Mouse (Mus musculus) liver, embryonic 16.5 days (tissue): ENCODE measurements around the gene Acsl5. TPM values are rescaled to one million over a fixed set of nuclear protein-coding genes. Genes with fewer than 3 reads are reported as not detected.

Source experiments
- ATAC-seq: fragments of 200-750 bp; cut with Nextera tagmentation; 2 replicates; pipeline ENCODE4 v1.8.0; 2017; ENCODE audit warnings: low read depth, mild to moderate bottlenecking, moderate number of reproducible peaks, moderate library complexity
- H3K27ac ChIP-seq: fragments of 300-500 bp; sonication (generic); 2 replicates; pipeline ENCODE4 v1.5.1; 2014; ENCODE audit warnings: mild to moderate bottlenecking, low read length
- H3K27me3 ChIP-seq: fragments of 300-500 bp; sonication (generic); 2 replicates; pipeline ENCODE4 v1.6.1; 2014; ENCODE audit warnings: low read depth, low read length, mixed read lengths; ENCODE audit not compliant: control insufficient read depth, insufficient read depth
- H3K36me3 ChIP-seq: fragments of 300-500 bp; sonication (generic); 2 replicates; pipeline ENCODE4 v1.6.1; 2014; ENCODE audit warnings: mild to moderate bottlenecking; ENCODE audit not compliant: control insufficient read depth, insufficient read depth
- H3K4me1 ChIP-seq: fragments of 300-500 bp; sonication (generic); 2 replicates; pipeline ENCODE4 v1.6.1; 2014; ENCODE audit warnings: low read depth, low read length, mixed read lengths; ENCODE audit not compliant: control insufficient read depth
- H3K4me2 ChIP-seq: fragments of 300-500 bp; sonication (generic); 2 replicates; pipeline ENCODE4 v1.6.1; 2014; ENCODE audit warnings: low read depth, low read length, mixed read lengths
- H3K4me3 ChIP-seq: fragments of 300-500 bp; sonication (generic); 2 replicates; pipeline ENCODE4 v1.5.1; 2014; ENCODE audit warnings: low read depth, mild to moderate bottlenecking, low read length
- H3K9ac ChIP-seq: fragments of 300-500 bp; sonication (generic); 2 replicates; pipeline ENCODE4 v1.6.1; 2014; ENCODE audit warnings: low read depth, low read length
- H3K9me3 ChIP-seq: fragments of 300-500 bp; sonication (generic); replicated peaks from 2 replicates; pipeline ENCODE4 v1.6.1; 2016; ENCODE audit warnings: low read length; ENCODE audit not compliant: control insufficient read depth
- WGBS: fragments of 180-500 bp; shearing (Covaris S2); extraction: QIAGEN DNeasy Blood & Tissue Kit; methylation state at CpG from one replicate; pipeline ENCODE4 v1.1.7; 2014; ENCODE audit not compliant: insufficient replicate concordance; 5-methylcytosine and 5-hydroxymethylcytosine counted together
- polyA plus RNA-seq: library from polyadenylated mRNA; unstranded; fragments of >200 nt; fragmentation: Nextera tagmentation; extraction: Ambion mirVana; gene quantifications from 2 replicates; pipeline ENCODE4 v1.2.1, GENCODE M21; 2015

Acsl5 gene
- polyA plus RNA-seq, 1 experiment from 2014 or later: 203 TPM

DNA sequence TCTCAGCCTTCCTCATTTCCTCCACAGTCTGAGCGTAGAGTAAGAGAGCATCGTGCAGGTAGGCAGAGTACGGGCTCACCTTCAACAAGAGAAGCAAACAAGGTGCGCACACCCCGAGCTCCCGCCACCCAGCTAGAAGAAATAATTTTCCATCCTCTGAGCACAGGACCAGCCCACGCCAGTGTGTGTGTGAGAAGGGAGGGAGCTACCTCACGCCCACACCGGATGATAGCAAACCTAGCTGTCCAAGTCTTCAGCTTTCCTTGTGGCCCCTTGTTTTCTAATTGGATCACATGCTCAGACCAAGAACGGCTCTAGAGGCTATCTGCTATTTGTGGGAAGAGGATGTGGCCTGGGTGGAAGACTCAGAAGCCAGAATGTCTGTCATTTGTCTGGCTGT lies 20.7 kb upstream of the Acsl5 start:
- Histone ChIP-seq H3K36me3 (no peaks in the 10 kb centered on the region), H3K9me3 (no peaks in the 10 kb centered on the region), H3K27me3 (no peaks in the 10 kb centered on the region), H3K4me2 (no peak overlapping the region), H3K27ac (no peak overlapping the region), H3K4me3 (no peak overlapping the region), H3K4me1 (peaks cover 3% of the 10 kb centered on the region), H3K9ac (no peak overlapping the region)
- 60% methylated on average over 10 of the region's 10 CpGs for WGBS
- ATAC-seq: no peak

DNA sequence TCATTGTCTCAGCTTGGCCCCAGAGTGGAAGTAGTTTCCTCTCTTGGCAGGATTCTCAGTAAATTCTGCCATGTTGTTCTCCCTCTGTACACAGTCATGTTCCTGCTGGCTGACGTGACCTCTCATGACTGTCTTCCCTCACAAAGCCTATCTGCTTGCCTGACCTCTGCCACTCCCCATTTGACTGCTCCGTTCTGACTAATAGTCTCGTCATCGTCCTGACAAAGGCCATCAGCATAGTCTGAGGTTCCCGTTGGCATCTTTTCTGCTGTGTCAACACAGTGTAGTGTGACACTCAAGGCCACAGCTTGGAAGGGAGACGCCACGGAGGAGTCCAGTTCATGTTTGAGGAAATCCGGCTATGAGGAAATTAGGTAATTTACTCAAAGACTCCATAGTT lies 19.6 kb upstream of the Acsl5 start:
- H3K9ac ChIP-seq: no peak overlapping the region
- no peak overlapping the region for H3K4me2 ChIP-seq
- H3K27ac ChIP-seq: 0 out of 2 replicates have a peak overlapping the region, but pooled peaks have one; percentile 0
- no peaks in the 10 kb centered on the region for H3K9me3 ChIP-seq
- H3K4me3 ChIP-seq: no peak overlapping the region
- no peaks in the 10 kb centered on the region for H3K27me3 ChIP-seq
- WGBS: 50% methylated on average over 8 of the region's 8 CpGs
- no peaks in the 10 kb centered on the region for H3K36me3 ChIP-seq
- peaks cover 3% of the 10 kb centered on the region for H3K4me1 ChIP-seq
- ATAC-seq: peak; percentile 76

DNA sequence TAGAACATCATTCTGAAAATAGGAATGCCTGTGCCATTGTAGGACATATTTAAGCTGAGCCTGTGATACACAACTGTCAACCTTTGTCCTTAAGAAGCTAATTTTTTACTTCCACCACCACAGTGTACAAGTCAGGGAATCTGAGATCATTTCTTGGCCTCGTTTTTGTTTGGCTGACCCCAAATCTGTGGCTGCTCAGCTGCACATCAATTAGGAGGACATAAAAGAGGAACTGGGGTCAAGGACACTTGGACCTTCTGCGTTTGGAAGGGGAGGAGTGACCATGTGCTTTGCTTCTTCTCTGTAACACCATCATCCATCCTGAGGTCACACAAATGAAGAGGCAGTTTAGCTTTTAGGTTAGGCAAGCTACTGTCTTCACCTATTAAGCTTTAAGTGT lies 15.7 kb upstream of the Acsl5 start:
- H3K4me1 ChIP-seq: peaks cover 3% of the 10 kb centered on the region
- no peak overlapping the region for H3K4me3 ChIP-seq
- no peak for ATAC-seq
- no peak overlapping the region for H3K9ac ChIP-seq
- H3K27me3 ChIP-seq: no peaks in the 10 kb centered on the region
- no peak overlapping the region for H3K27ac ChIP-seq
- 17% methylated on average over 2 of the region's 2 CpGs for WGBS
- H3K9me3 ChIP-seq: no peaks in the 10 kb centered on the region
- H3K4me2 ChIP-seq: no peak overlapping the region
- H3K36me3 ChIP-seq: no peaks in the 10 kb centered on the region

DNA sequence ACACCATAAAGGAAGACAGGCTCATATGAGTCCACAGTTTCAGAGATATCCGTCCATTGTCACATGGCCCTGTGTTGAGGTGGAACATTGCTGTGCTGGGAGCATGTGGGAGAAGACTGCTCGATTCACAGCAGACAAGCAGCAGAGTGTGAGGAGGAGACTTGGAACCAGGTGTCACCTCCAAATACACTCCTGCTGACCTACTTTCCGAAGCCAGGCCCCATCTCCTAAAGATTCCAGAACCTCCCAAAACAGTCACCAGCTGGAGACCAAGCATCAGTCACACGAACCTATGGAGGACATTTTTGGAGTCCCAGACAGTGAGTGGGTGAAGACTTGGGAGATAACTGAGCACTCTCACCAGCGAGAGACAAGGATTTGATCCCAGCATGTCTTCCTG lies 15.2 kb upstream of the Acsl5 start:
- ATAC-seq: no peak
- WGBS: 48% methylated on average over 5 of the region's 5 CpGs
- no peak overlapping the region for H3K4me3 ChIP-seq
- no peaks in the 10 kb centered on the region for H3K36me3 ChIP-seq
- peaks cover 3% of the 10 kb centered on the region for H3K4me1 ChIP-seq
- no peaks in the 10 kb centered on the region for H3K9me3 ChIP-seq
- no peak overlapping the region for H3K4me2 ChIP-seq
- no peaks in the 10 kb centered on the region for H3K27me3 ChIP-seq
- no peak overlapping the region for H3K27ac ChIP-seq
- H3K9ac ChIP-seq: no peak overlapping the region

DNA sequence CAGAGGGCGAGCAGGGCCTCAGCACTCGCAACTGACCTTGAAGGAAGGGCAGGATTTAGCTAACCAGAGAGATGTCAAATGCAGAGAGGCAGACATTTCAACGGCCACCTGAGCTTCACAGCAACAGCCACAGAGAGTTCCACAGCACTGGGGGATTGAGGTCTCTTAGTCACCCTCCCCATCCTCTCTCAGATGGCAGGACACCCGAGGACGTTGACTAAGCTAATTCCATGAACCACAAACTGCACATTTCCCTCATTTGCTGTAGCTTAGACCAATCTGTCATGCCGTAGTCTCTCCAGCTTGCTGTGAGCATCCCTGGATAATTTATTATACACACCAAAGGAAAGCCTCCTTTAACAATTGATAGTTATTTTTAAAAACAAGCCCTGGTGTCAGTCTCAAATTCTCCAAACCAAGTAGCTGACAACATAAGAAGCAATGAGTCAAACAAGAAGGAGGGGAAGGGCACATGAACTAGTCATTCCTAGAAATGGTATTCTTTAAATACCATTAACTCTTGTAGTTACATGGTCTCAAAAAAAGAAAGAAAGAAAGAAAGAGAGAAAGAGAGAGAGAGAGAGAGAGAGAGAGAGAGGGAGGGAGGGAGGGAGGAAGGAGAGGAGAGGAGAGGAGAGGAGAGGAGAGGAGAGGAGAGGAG lies 11.8 kb upstream of the Acsl5 start:
- Histone ChIP-seq H3K4me1 (peaks cover 3% of the 10 kb centered on the region), H3K9me3 (no peaks in the 10 kb centered on the region), H3K27ac (no peak overlapping the region), H3K9ac (no peak overlapping the region), H3K27me3 (no peaks in the 10 kb centered on the region), H3K36me3 (no peaks in the 10 kb centered on the region), H3K4me3 (no peak overlapping the region), H3K4me2 (no peak overlapping the region)
- ATAC-seq: no peak
- 57% methylated on average over 6 of the region's 6 CpGs for WGBS

DNA sequence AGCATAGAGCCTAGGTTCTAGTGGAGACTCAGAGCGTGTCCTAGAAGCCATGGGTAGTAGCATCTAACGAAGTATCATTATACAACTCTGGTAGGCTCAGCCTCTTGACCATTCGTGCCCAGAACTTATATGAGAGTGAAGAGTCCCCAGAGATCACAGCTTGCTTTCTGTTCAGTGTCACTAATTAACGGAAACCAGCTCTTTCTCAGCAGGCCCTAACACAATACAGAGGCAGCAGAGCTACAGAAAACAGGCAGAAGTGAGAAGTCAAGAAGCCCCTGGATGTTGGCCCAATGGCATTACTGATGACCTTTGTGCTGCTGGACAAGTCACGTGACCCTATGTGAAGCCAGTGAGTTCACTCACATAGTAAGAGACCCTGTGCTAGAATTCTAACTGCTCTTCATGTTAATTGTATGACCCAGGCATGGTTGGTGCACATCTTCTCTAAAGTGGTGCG lies 10.5 kb upstream of the Acsl5 start, which contains the start of gene Gucy2g:
Gene Gucy2g, minus strand, starts transcription at position 51 of the 460 bp plus-strand sequence.
- no peak for ATAC-seq
- Histone ChIP-seq H3K4me1 (peaks cover 10% of the 10 kb centered on the region), H3K9me3 (no peaks in the 10 kb centered on the region), H3K4me3 (no peak within 1 kb of the TSS), H3K36me3 (no peaks in the 10 kb centered on the region), H3K27me3 (no peaks in the 10 kb centered on the region), H3K9ac (no peak within 1 kb of the TSS), H3K4me2 (no peak within 1 kb of the TSS), H3K27ac (no peak within 1 kb of the TSS)
- WGBS: 72% methylated on average over 6 of the region's 6 CpGs

DNA sequence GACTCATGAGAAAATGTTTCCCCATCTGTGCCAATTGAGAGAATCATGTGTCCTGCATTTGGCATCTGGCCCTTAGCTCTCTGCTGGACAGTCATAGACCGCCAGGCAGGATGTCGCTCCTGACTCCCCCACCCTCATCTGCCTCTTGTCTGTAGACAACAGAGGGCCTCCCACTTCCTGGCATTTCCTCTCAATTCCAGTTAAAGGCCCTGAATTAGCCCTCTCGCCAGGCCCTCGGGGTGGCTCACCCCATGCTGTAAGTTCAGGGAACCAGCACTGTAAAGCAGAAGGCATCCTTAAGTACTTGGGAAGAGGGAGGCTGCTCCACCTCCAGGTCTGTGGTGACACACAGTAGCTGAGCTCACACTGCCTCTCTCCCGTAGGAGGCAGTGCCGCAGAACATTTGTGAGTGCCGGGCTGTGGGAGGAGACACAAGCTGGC lies 6.9 kb upstream of the Acsl5 start:
- no peaks in the 10 kb centered on the region for H3K9me3 ChIP-seq
- no peak overlapping the region for H3K27ac ChIP-seq
- 19% methylated on average over 7 of the region's 7 CpGs for WGBS
- peaks cover 22% of the 10 kb centered on the region for H3K4me1 ChIP-seq
- peak; percentile 69 for ATAC-seq
- H3K9ac ChIP-seq: no peak overlapping the region
- no peak overlapping the region for H3K4me3 ChIP-seq
- H3K4me2 ChIP-seq: no peak overlapping the region
- H3K27me3 ChIP-seq: no peaks in the 10 kb centered on the region
- no peaks in the 10 kb centered on the region for H3K36me3 ChIP-seq

DNA sequence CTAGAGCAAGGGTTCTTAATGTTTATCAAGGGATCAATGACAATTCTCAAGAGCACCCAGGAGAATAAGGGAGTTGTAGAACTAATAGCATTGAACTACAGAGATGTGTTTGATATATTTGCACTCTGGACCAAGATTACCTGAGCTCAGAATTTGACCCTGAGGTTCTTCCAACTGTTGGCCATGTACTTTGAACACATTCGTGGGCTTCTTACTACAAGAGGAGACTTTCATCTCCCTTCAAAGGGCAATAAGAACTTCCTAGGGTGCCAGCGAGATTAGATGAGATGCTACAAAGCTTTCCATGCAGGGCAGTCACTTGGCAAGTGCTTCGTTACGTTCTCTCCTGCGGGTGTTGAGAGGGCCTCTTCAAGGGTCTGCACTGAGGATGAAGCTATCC lies 4.2 kb upstream of the Acsl5 start:
- Histone ChIP-seq H3K9me3 (no peaks in the 10 kb centered on the region), H3K27me3 (no peaks in the 10 kb centered on the region), H3K9ac (no peak overlapping the region), H3K27ac (peak overlapping the region; percentile 57; the same call in 1 of the 2 replicates), H3K4me3 (no peak overlapping the region), H3K4me2 (no peak overlapping the region), H3K4me1 (peaks cover 39% of the 10 kb centered on the region), H3K36me3 (no peaks in the 10 kb centered on the region)
- 75% methylated on average over 5 of the region's 5 CpGs for WGBS
- ATAC-seq: no peak

DNA sequence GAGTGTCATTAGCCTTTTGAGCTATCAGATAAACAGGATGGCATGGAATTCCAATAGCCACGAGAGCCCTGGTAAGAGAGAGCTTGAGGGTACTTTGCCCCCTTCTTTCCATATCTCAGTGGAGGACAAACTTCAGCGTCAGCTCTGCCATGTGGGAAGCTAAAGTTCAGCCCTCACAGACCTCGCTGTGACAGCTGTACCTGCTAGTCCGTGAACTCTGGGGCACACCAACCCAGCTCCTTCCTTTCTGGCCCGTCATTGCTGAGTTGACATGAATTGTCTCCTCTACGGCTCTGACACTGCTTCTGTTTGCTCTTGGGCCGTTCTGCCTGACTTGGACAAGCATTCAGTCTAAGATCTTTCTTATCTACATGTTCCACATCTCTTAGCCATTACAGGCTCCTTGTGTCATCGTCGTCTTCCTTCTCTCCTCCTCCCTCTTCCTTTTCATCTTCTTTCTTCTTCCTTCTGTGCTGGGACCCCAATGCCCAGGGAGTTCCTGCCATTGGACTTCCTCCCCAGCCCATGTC lies 3.7 kb upstream of the Acsl5 start:
- Histone ChIP-seq H3K9me3 (no peaks in the 10 kb centered on the region), H3K36me3 (no peaks in the 10 kb centered on the region), H3K4me1 (peaks cover 41% of the 10 kb centered on the region), H3K27ac (peak overlapping the region; percentile 57), H3K4me3 (no peak overlapping the region), H3K9ac (peak overlapping the region; percentile 30; the same call in 1 of the 2 replicates), H3K4me2 (peak overlapping the region; percentile 23; the same call in 1 of the 2 replicates), H3K27me3 (no peaks in the 10 kb centered on the region)
- ATAC-seq: peak; percentile 33
- 18% methylated on average over 9 of the region's 9 CpGs for WGBS
